Mouse (Mus musculus) T-cell, adult 2 months (primary cell): ENCODE measurements around the gene Sema6d.

Source experiments
- DNase-seq: peaks from one replicate; pipeline ENCODE4 v3.0.0; 2022; ENCODE audit warnings: low spot score

The Sema6d gene

GRCm38 (mm10) chr2:124554751-124555415 is 465.1 kb downstream of the Sema6d start:
- no peak for DNase-seq

GRCm38 (mm10) chr2:124556861-124557499 is 467.2 kb downstream of the Sema6d start:
- DNase-seq: no peak

- no peak for DNase-seq
Observed at GRCm38 (mm10) chr2:124558021-124558420, 468.3 kb downstream of the Sema6d start.

GRCm38 (mm10) chr2:124561668-124562067 is 471.9 kb downstream of the Sema6d start:
- no peak for DNase-seq

- no peak for DNase-seq
Observed at GRCm38 (mm10) chr2:124562091-124562490, 472.3 kb downstream of the Sema6d start.

- no peak for DNase-seq
Observed at GRCm38 (mm10) chr2:124563759-124564158, 474.0 kb downstream of the Sema6d start.

GRCm38 (mm10) chr2:124573734-124574133 is 484.0 kb downstream of the Sema6d start:
- DNase-seq: no peak

- no peak for DNase-seq
Observed at GRCm38 (mm10) chr2:124576053-124576452, 486.3 kb downstream of the Sema6d start.

GRCm38 (mm10) chr2:124583561-124583960 is 493.8 kb downstream of the Sema6d start:
- no peak for DNase-seq

- no peak for DNase-seq
Observed at GRCm38 (mm10) chr2:124592750-124593149, 503.0 kb downstream of the Sema6d start.

- DNase-seq: no peak
Observed at GRCm38 (mm10) chr2:124599014-124599413, 509.2 kb downstream of the Sema6d start.

- DNase-seq: no peak
Observed at GRCm38 (mm10) chr2:124601702-124602378, 512.1 kb downstream of the Sema6d start.

GRCm38 (mm10) chr2:124602379-124602913 is 512.7 kb downstream of the Sema6d start:
- DNase-seq: no peak

- no peak for DNase-seq
Observed at GRCm38 (mm10) chr2:124605341-124605740, 515.6 kb downstream of the Sema6d start.

- no peak for DNase-seq
Observed at GRCm38 (mm10) chr2:124607986-124608385, 518.2 kb downstream of the Sema6d start.

- DNase-seq: no peak
Observed at GRCm38 (mm10) chr2:124608546-124608945, 518.8 kb downstream of the Sema6d start.

GRCm38 (mm10) chr2:124609014-124609413 is 519.2 kb downstream of the Sema6d start:
- no peak for DNase-seq

GRCm38 (mm10) chr2:124609711-124610585 is 520.2 kb downstream of the Sema6d start:
- no peak for DNase-seq

- DNase-seq: no peak
Observed at GRCm38 (mm10) chr2:124610586-124611105, 520.9 kb downstream of the Sema6d start.

- DNase-seq: no peak
Observed at GRCm38 (mm10) chr2:124611226-124611625, 521.5 kb downstream of the Sema6d start.

- no peak for DNase-seq
Observed at GRCm38 (mm10) chr2:124612276-124612675, 522.5 kb downstream of the Sema6d start.
